Mouse (Mus musculus): ENCODE measurements around the gene Defb45. TPM values are rescaled to one million over a fixed set of nuclear protein-coding genes. Genes with fewer than 3 reads are reported as not detected.

Defb45 gene
- polyA plus RNA-seq, 1 experiment from 2014 or later, result not detected

DNA sequence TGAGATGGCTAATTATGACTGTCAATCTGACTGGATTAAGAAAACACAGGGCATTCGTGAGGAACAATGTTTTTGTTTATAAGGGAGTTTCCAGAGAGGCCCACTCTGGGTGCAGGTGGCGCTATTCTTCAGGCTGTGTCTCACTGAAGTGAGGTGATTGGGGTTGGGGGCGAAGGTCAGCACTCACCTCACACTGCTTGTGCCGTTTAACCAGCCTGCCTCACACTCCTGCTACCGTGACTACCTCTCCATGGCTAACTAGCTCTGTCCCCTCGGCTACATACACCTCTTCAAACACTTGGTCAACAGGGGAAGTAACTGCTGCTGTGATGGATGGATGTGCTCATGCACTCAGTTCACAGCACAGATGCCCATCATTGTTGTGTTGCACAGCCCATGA is 10.2 kb downstream of the Defb45 start:
- no peaks in the 10 kb centered on the region for H3K36me3 ChIP-seq (ENCODE audit: control insufficient read depth, insufficient read depth, low read length)
- no peaks in the 10 kb centered on the region for H3K27me3 ChIP-seq (replicated peaks; ENCODE audit: control insufficient read depth, insufficient read depth, low read length)
- H3K4me3 ChIP-seq (ENCODE audit: low read depth, low read length), result no peak overlapping the region
- H3K27ac ChIP-seq (ENCODE audit: low read depth, low read length), result no peak overlapping the region
- 27% methylated on average over 6 of the region's 6 CpGs for WGBS
- no peak overlapping the region for H3K4me2 ChIP-seq (ENCODE audit: low read length)
- no peaks in the 10 kb centered on the region for H3K9me3 ChIP-seq (replicated peaks; ENCODE audit: control insufficient read depth, low read length)
- no peaks in the 10 kb centered on the region for H3K4me1 ChIP-seq (ENCODE audit: control insufficient read depth, insufficient read depth, low read length)
- H3K9ac ChIP-seq (ENCODE audit: low read length), result no peak overlapping the region
- DNase-seq (ENCODE audit: low spot score), result no peak
- ATAC-seq, result no peak

DNA sequence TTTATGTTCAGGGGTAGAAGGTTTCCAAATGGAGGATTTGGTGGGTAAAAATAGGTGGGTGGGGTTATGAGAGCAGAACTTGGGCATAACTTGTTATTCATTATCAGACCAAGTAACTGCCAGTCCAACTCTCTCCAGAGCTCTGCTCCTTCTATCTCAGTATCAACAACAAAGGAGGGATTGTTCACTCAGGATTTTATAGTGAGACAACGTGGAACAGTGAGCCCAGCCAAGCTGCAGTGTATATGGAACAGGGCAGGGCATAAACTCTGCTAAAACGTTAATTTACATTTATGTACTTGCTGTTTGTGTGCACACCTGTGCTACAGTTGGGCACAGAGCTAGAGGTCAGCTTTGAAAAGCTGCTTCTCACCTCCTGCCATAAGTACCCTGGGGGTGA is 10.7 kb downstream of the Defb45 start:
- Histone ChIP-seq H3K4me3 (ENCODE audit: low read depth, low read length) (no peak overlapping the region), H3K9ac (ENCODE audit: low read length) (no peak overlapping the region), H3K4me1 (ENCODE audit: control insufficient read depth, insufficient read depth, low read length) (no peaks in the 10 kb centered on the region), H3K27me3 (replicated peaks; ENCODE audit: control insufficient read depth, insufficient read depth, low read length) (no peaks in the 10 kb centered on the region), H3K27ac (ENCODE audit: low read depth, low read length) (no peak overlapping the region), H3K4me2 (ENCODE audit: low read length) (no peak overlapping the region), H3K36me3 (ENCODE audit: control insufficient read depth, insufficient read depth, low read length) (no peaks in the 10 kb centered on the region), H3K9me3 (replicated peaks; ENCODE audit: control insufficient read depth, low read length) (no peaks in the 10 kb centered on the region)
- no peak for DNase-seq (ENCODE audit: low spot score)
- no peak for ATAC-seq
- WGBS, result 23% methylated on average over 2 of the region's 2 CpGs

DNA sequence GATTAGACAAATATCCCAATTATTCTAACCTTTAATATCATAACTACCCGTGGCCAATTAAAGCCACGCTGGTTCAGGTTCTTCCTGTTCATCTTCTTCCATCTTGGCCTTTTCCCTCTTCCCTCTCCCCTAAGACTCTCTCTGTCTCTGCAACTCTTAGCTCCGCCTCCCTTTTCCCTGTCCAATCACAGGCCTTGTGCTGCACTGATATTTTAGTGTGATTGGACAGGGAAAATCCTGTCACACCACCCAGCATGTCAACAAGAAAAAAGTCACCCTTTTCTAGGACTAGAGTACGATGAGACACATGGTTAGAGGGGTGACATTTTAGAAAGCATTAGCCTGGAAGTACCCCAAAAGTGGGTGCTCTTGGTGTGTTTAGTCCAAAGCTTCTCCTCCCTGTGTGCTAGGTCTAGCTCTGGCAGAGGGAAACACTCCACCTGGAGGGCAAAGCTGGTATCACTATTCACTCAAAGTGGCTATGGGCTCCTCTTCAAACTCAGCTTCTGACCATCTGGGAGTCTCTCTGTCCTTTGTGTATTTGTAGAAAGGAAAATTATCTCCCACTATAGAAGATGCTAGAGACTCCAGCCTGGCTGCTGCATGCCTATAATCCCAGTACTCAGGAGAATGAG is 12.2 kb downstream of the Defb45 start:
- Histone ChIP-seq H3K9me3 (replicated peaks; ENCODE audit: control insufficient read depth, low read length) (no peaks in the 10 kb centered on the region), H3K27me3 (replicated peaks; ENCODE audit: control insufficient read depth, insufficient read depth, low read length) (no peaks in the 10 kb centered on the region), H3K4me1 (ENCODE audit: control insufficient read depth, insufficient read depth, low read length) (no peaks in the 10 kb centered on the region), H3K4me3 (ENCODE audit: low read depth, low read length) (no peak overlapping the region), H3K36me3 (ENCODE audit: control insufficient read depth, insufficient read depth, low read length) (no peaks in the 10 kb centered on the region), H3K4me2 (ENCODE audit: low read length) (no peak overlapping the region), H3K27ac (ENCODE audit: low read depth, low read length) (no peak overlapping the region), H3K9ac (ENCODE audit: low read length) (no peak overlapping the region)
- DNase-seq (ENCODE audit: low spot score) (no peak), ATAC-seq (no peak)
- 80% methylated on average over 4 of the region's 4 CpGs for WGBS

DNA sequence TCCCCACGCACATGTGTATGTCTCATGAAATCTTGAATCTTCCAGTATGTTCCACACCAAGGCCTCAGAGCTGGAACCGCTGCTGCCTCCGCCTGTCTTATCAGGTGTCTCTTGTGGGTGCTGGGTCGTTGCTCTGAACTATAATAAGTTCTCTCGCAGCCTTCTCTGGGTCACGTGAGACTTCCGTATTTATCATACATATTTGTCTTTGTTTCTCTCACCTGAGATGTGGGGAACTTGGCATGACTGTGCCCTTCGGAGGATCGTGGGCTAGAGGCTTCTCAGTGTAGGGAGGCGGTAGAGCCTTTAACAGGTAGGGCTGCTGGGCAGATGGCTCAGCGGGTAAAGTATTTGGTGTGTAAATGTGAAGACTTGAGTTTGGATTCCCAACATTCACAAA is 18.6 kb downstream of the Defb45 start:
- WGBS, result 91% methylated on average over 11 of the region's 11 CpGs
- H3K9ac ChIP-seq (ENCODE audit: low read length), result no peak overlapping the region
- H3K27ac ChIP-seq (ENCODE audit: low read depth, low read length), result no peak overlapping the region
- ATAC-seq, result no peak
- no peaks in the 10 kb centered on the region for H3K36me3 ChIP-seq (ENCODE audit: control insufficient read depth, insufficient read depth, low read length)
- H3K27me3 ChIP-seq (replicated peaks; ENCODE audit: control insufficient read depth, insufficient read depth, low read length), result no peaks in the 10 kb centered on the region
- H3K9me3 ChIP-seq (replicated peaks; ENCODE audit: control insufficient read depth, low read length), result no peaks in the 10 kb centered on the region
- no peaks in the 10 kb centered on the region for H3K4me1 ChIP-seq (ENCODE audit: control insufficient read depth, insufficient read depth, low read length)
- no peak for DNase-seq (ENCODE audit: low spot score)
- no peak overlapping the region for H3K4me3 ChIP-seq (ENCODE audit: low read depth, low read length)
- H3K4me2 ChIP-seq (ENCODE audit: low read length), result no peak overlapping the region

DNA sequence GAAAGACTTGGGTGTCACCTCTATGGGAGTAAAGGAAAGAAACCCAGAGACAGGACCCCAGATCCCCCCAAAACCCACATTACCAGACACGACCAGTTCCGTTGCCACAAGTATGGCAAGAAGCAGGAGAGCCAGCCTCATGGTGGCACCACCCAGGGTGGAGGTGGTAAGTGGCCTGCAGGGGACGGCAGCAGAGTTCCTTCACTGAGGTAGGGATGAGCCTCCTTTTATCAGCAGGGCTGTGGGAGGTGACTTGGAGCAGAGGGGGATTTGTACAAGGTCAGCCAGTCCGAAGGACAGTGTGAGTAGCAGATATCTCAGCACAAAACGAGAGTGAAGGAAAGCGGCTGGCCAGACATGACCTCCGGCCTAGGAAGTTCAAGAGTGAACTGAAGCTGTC is 19.1 kb downstream of the Defb45 start, which contains the start of gene Defb19:
TSS of gene Defb19 (minus strand) at position 206 of the 400 bp plus-strand sequence.
- Histone ChIP-seq H3K4me3 (ENCODE audit: low read depth, low read length) (no peak within 1 kb of the TSS), H3K27ac (ENCODE audit: low read depth, low read length) (no peak within 1 kb of the TSS), H3K27me3 (replicated peaks; ENCODE audit: control insufficient read depth, insufficient read depth, low read length) (no peaks in the 10 kb centered on the region), H3K4me2 (ENCODE audit: low read length) (no peak within 1 kb of the TSS), H3K36me3 (ENCODE audit: control insufficient read depth, insufficient read depth, low read length) (no peaks in the 10 kb centered on the region), H3K9me3 (replicated peaks; ENCODE audit: control insufficient read depth, low read length) (no peaks in the 10 kb centered on the region), H3K4me1 (ENCODE audit: control insufficient read depth, insufficient read depth, low read length) (no peaks in the 10 kb centered on the region), H3K9ac (ENCODE audit: low read length) (no peak within 1 kb of the TSS)
- 71% methylated on average over 7 of the region's 7 CpGs for WGBS
- ATAC-seq (no peak), DNase-seq (ENCODE audit: low spot score) (no peak)

DNA sequence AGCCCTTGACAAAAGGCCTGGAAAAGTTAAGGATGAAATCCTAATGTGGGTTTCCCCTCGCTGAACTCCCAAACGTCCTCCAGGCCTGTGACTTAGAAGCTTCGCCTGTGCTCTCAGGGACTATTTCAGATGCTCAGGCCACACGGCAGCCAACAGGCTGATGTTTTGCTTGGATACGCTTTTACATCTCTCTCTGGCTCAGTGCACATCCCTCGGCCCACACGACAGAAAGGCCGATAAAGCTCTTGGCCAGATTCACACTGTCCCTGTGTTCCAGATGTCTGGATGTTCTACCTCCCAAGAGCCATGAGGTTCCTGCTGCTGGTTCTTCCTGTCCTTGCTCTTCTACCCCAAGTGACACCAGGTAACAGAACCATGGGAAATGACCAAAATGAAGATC is 25.7 kb downstream of the Defb45 start:
- H3K4me2 ChIP-seq (ENCODE audit: low read length), result no peak overlapping the region
- 89% methylated on average over 8 of the region's 8 CpGs for WGBS
- no peak for ATAC-seq

DNA sequence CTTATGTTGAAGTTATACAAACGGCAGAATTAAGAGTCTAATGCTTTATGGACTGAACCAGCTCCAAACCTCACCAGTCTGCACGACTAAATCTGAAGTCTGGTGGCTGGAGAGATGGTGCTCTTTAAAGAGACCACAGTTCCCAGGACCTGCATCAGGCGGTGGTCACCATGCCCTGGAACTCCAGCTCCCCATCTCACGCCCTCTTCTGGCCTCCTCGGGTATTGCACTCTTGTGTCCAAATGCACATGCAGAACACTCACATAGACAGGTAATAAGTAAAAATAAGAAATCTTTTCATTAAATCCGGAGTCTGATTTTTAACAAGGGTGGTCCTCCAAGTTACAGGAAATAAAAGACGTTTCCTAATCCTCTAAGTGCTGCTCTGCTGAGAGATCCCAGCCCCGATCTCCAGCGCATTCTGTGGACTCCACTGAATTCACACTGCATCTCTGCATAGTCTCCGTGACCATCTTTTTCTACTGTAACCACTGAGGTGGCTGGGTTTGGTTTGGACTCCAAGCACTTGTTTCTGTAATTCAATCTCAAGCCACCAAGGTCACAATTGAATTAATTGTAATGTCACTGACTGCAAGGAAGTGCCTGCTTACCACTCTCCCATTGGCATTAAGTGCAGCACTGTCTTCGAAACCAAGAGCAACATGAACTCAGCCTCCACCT is 26.9 kb downstream of the Defb45 start, which contains the start of gene Defb21:
TSS of gene Defb21 (plus strand) at position 631 of the 681 bp plus-strand sequence.
- Histone ChIP-seq H3K9ac (ENCODE audit: low read length) (no peak within 1 kb of the TSS), H3K4me3 (ENCODE audit: low read depth, low read length) (no peak within 1 kb of the TSS), H3K27me3 (replicated peaks; ENCODE audit: control insufficient read depth, insufficient read depth, low read length) (no peaks in the 10 kb centered on the region), H3K36me3 (ENCODE audit: control insufficient read depth, insufficient read depth, low read length) (no peaks in the 10 kb centered on the region), H3K4me1 (ENCODE audit: control insufficient read depth, insufficient read depth, low read length) (no peaks in the 10 kb centered on the region), H3K4me2 (ENCODE audit: low read length) (no peak within 1 kb of the TSS), H3K27ac (ENCODE audit: low read depth, low read length) (no peak within 1 kb of the TSS), H3K9me3 (replicated peaks; ENCODE audit: control insufficient read depth, low read length) (no peaks in the 10 kb centered on the region)
- ATAC-seq (no peak), DNase-seq (ENCODE audit: low spot score) (no peak)
- WGBS, result 63% methylated on average over 11 of the region's 11 CpGs

More for the DNA sequence above, 25.7 kb downstream of the Defb45 start:
- no peak overlapping the region for H3K9ac ChIP-seq (ENCODE audit: low read length)
- no peak overlapping the region for H3K27ac ChIP-seq (ENCODE audit: low read depth, low read length)
- no peaks in the 10 kb centered on the region for H3K4me1 ChIP-seq (ENCODE audit: control insufficient read depth, insufficient read depth, low read length)
- DNase-seq (ENCODE audit: low spot score), result no peak
- H3K4me3 ChIP-seq (ENCODE audit: low read depth, low read length), result no peak overlapping the region
- H3K27me3 ChIP-seq (replicated peaks; ENCODE audit: control insufficient read depth, insufficient read depth, low read length), result no peaks in the 10 kb centered on the region
- no peaks in the 10 kb centered on the region for H3K36me3 ChIP-seq (ENCODE audit: control insufficient read depth, insufficient read depth, low read length)
- H3K9me3 ChIP-seq (replicated peaks; ENCODE audit: control insufficient read depth, low read length), result no peaks in the 10 kb centered on the region

DNA sequence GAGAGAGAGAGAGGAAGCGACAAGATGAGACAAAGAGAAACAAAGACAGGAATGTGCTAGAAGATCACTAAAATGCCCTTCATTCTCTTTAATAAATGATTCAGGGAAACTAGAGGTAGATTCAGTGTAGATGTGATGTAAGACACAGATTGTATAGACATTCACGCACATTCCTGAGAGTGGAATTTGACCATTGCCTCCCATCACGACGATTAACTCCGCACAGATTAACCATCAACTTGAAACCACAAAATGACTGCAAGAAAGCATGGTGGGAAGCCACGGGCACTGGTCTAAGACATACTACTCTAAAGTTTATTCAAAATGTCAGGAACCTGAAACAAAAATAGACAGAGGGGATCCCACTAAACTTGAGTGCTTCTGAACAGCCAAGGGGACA is 28.9 kb downstream of the Defb45 start:
- no peaks in the 10 kb centered on the region for H3K9me3 ChIP-seq (replicated peaks; ENCODE audit: control insufficient read depth, low read length)
- WGBS, result 86% methylated on average over 6 of the region's 6 CpGs
- H3K36me3 ChIP-seq (ENCODE audit: control insufficient read depth, insufficient read depth, low read length), result no peaks in the 10 kb centered on the region
- no peak for DNase-seq (ENCODE audit: low spot score)
- H3K4me1 ChIP-seq (ENCODE audit: control insufficient read depth, insufficient read depth, low read length), result no peaks in the 10 kb centered on the region
- H3K4me3 ChIP-seq (ENCODE audit: low read depth, low read length), result no peak overlapping the region
- H3K27ac ChIP-seq (ENCODE audit: low read depth, low read length), result no peak overlapping the region
- no peak for ATAC-seq
- no peak overlapping the region for H3K9ac ChIP-seq (ENCODE audit: low read length)
- H3K4me2 ChIP-seq (ENCODE audit: low read length), result no peak overlapping the region
- no peaks in the 10 kb centered on the region for H3K27me3 ChIP-seq (replicated peaks; ENCODE audit: control insufficient read depth, insufficient read depth, low read length)

DNA sequence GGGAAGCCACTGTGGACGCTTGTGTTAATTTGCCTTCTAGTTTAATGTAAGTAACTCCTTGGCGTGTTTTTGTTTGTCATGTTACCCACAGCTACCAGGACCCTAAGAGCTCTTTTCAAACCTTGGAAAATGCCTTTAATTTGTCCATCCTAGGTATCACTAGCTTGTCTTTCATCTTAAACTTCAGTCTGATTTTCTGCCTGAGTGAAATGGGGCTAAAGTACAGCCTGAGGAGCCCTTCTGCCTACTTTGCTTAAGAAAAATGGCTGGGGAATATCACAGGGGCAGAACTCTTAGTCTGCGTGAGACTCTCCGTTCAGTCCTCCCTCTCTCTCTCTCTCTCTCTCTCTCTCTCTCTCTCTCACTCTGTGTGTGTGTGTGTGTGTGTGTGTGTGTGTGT is 29.3 kb downstream of the Defb45 start:
- Histone ChIP-seq H3K36me3 (ENCODE audit: control insufficient read depth, insufficient read depth, low read length) (no peaks in the 10 kb centered on the region), H3K27me3 (replicated peaks; ENCODE audit: control insufficient read depth, insufficient read depth, low read length) (no peaks in the 10 kb centered on the region), H3K4me3 (ENCODE audit: low read depth, low read length) (no peak overlapping the region), H3K4me1 (ENCODE audit: control insufficient read depth, insufficient read depth, low read length) (no peaks in the 10 kb centered on the region), H3K4me2 (ENCODE audit: low read length) (no peak overlapping the region), H3K9ac (ENCODE audit: low read length) (no peak overlapping the region), H3K27ac (ENCODE audit: low read depth, low read length) (no peak overlapping the region), H3K9me3 (replicated peaks; ENCODE audit: control insufficient read depth, low read length) (no peaks in the 10 kb centered on the region)
- 79% methylated on average over 4 of the region's 4 CpGs for WGBS
- DNase-seq (ENCODE audit: low spot score), result no peak
- no peak for ATAC-seq

All from forebrain, embryonic 14.5 days (tissue).